Mouse (Mus musculus) heart, embryonic 15.5 days (tissue): ENCODE measurements at regions not wholly inside any gene's neighbourhood (a gene's known extent, or its start where the extent isn't known, plus 50 kb on each side); places are given as distances from the start of the nearest gene placed in this dataset.
"Not testable (repeated sequence)": the region's sequence is repeated elsewhere in the genome, so short reads cannot be mapped to it uniquely, and the experiment has no call there.

Experiments
- ATAC-seq: fragments of 200-750 bp; cut with Nextera tagmentation; replicated peaks from 2 replicates; pipeline ENCODE4 v1.8.0; 2017; ENCODE audit warnings: low read depth, moderate TSS enrichment; ENCODE audit not compliant: insufficient number of reproducible peaks, insufficient read depth, low FRiP score
- H3K27ac ChIP-seq: fragments of 300-500 bp; sonication (generic); 2 replicates; pipeline ENCODE4 v1.5.1; 2015; ENCODE audit warnings: mild to moderate bottlenecking, inconsistent platforms
- H3K27me3 ChIP-seq: fragments of 300-500 bp; sonication (generic); 2 replicates; pipeline ENCODE4 v1.6.1; 2015; ENCODE audit warnings: inconsistent platforms
- H3K36me3 ChIP-seq: fragments of 300-500 bp; sonication (generic); 2 replicates; pipeline ENCODE4 v1.6.1; 2015; ENCODE audit warnings: mild to moderate bottlenecking, inconsistent platforms
- H3K4me1 ChIP-seq: fragments of 300-500 bp; sonication (generic); replicated peaks from 2 replicates; pipeline ENCODE4 v1.6.1; 2015; ENCODE audit warnings: inconsistent platforms
- H3K4me2 ChIP-seq: fragments of 300-500 bp; sonication (generic); 2 replicates; pipeline ENCODE4 v1.6.1; 2015; ENCODE audit warnings: inconsistent platforms, mild to moderate bottlenecking, moderate library complexity
- H3K4me3 ChIP-seq: fragments of 300-500 bp; sonication (generic); 2 replicates; pipeline ENCODE4 v1.5.1; 2015; ENCODE audit warnings: mild to moderate bottlenecking, inconsistent platforms
- H3K9ac ChIP-seq: fragments of 300-500 bp; sonication (generic); 2 replicates; pipeline ENCODE4 v1.6.1; 2015; ENCODE audit warnings: mild to moderate bottlenecking, inconsistent platforms
- H3K9me3 ChIP-seq: fragments of 300-500 bp; sonication (generic); replicated peaks from 2 replicates; pipeline ENCODE4 v1.6.1; 2016; ENCODE audit warnings: inconsistent platforms
- WGBS: fragments of 180-500 bp; shearing (Covaris S2); methylation state at CpG from one replicate; pipeline ENCODE4 v1.1.7; 2015; ENCODE audit warnings: mixed read lengths; 5-methylcytosine and 5-hydroxymethylcytosine counted together

GRCm38 (mm10) chr12:29050516-29051251 is 299.1 kb downstream of the Eipr1 start:
- H3K9me3 ChIP-seq: no peaks in the 10 kb centered on the region
- H3K36me3 ChIP-seq: no peaks in the 10 kb centered on the region
- ATAC-seq: no peak
- no peak overlapping the region for H3K4me3 ChIP-seq
- no peak overlapping the region for H3K9ac ChIP-seq
- H3K27ac ChIP-seq: no peak overlapping the region
- peaks cover 15% of the 10 kb centered on the region for H3K4me1 ChIP-seq
- 35% methylated on average over 8 of the region's 8 CpGs for WGBS
- H3K27me3 ChIP-seq: no peaks in the 10 kb centered on the region
- H3K4me2 ChIP-seq: no peak overlapping the region

- ATAC-seq: no peak
- H3K27me3 ChIP-seq: no peaks in the 10 kb centered on the region
- no peaks in the 10 kb centered on the region for H3K9me3 ChIP-seq
- no peak overlapping the region for H3K27ac ChIP-seq
- peaks cover 9% of the 10 kb centered on the region for H3K4me1 ChIP-seq
- H3K4me3 ChIP-seq: no peak overlapping the region
- no peaks in the 10 kb centered on the region for H3K36me3 ChIP-seq
- 38% methylated on average over 7 of the region's 7 CpGs for WGBS
- H3K4me2 ChIP-seq: no peak overlapping the region
- no peak overlapping the region for H3K9ac ChIP-seq
Observed at GRCm38 (mm10) chr12:29054367-29054766, 302.8 kb downstream of the Eipr1 start.

- H3K9me3 ChIP-seq: no peaks in the 10 kb centered on the region
- WGBS: 64% methylated on average over 14 of the region's 14 CpGs
- no peak overlapping the region for H3K4me2 ChIP-seq
- H3K4me1 ChIP-seq: no peaks in the 10 kb centered on the region
- ATAC-seq: no peak
- H3K27ac ChIP-seq: no peak overlapping the region
- H3K27me3 ChIP-seq: no peaks in the 10 kb centered on the region
- H3K9ac ChIP-seq: no peak overlapping the region
- H3K4me3 ChIP-seq: no peak overlapping the region
- H3K36me3 ChIP-seq: no peaks in the 10 kb centered on the region
Observed at GRCm38 (mm10) chr12:29062025-29062637, 310.5 kb downstream of the Eipr1 start.

DNA sequence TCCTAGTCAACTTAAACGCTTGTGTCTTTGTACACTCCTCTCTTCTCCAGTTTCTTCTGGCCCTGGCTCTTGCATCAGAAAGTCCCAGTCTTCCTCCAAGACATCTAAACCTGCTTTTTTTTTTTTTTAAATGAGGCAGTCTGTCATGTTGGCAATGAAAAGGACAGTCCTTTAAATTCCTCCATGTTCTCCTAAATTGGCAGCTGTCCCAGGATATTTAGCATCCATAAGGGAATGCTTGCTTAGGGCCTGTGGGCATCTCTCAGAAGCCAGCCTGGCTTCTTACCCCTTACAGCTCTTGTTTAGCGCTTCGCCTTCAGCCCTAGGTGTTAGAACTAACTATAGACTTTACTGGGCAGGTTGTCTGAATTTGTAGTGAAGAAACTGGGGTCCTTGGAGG is 311.2 kb downstream of the Eipr1 start:
- Histone ChIP-seq H3K9me3 (no peaks in the 10 kb centered on the region), H3K36me3 (no peaks in the 10 kb centered on the region), H3K4me1 (no peaks in the 10 kb centered on the region), H3K27ac (no peak overlapping the region), H3K4me2 (no peak overlapping the region), H3K9ac (no peak overlapping the region), H3K27me3 (no peaks in the 10 kb centered on the region), H3K4me3 (no peak overlapping the region)
- 85% methylated on average over 3 of the region's 3 CpGs for WGBS
- ATAC-seq: no peak

DNA sequence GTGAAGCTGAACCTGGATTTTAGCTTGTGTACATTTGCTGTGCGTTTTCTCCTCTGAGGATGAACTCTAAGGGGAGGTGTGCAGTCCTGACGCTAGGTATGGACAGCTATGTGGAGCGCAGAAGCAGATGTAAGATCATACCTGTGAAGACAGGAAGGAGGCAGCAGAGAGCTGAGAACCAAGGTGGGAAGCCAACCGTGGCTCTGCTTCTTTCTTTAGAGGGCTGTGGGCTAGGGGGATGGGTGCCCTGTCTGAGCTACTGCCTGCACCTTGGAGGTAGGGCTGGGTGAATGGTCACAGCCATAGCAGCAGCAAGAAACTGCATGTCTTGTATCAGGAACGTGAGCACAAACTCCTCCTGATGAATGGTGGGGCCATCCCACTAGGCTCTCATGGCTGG is 316.6 kb downstream of the Eipr1 start:
- Histone ChIP-seq H3K9ac (no peak overlapping the region), H3K27ac (no peak overlapping the region), H3K36me3 (no peaks in the 10 kb centered on the region), H3K4me2 (no peak overlapping the region), H3K4me1 (no peaks in the 10 kb centered on the region), H3K9me3 (no peaks in the 10 kb centered on the region), H3K4me3 (no peak overlapping the region), H3K27me3 (no peaks in the 10 kb centered on the region)
- no peak for ATAC-seq
- WGBS: 35% methylated on average over 5 of the region's 5 CpGs

DNA sequence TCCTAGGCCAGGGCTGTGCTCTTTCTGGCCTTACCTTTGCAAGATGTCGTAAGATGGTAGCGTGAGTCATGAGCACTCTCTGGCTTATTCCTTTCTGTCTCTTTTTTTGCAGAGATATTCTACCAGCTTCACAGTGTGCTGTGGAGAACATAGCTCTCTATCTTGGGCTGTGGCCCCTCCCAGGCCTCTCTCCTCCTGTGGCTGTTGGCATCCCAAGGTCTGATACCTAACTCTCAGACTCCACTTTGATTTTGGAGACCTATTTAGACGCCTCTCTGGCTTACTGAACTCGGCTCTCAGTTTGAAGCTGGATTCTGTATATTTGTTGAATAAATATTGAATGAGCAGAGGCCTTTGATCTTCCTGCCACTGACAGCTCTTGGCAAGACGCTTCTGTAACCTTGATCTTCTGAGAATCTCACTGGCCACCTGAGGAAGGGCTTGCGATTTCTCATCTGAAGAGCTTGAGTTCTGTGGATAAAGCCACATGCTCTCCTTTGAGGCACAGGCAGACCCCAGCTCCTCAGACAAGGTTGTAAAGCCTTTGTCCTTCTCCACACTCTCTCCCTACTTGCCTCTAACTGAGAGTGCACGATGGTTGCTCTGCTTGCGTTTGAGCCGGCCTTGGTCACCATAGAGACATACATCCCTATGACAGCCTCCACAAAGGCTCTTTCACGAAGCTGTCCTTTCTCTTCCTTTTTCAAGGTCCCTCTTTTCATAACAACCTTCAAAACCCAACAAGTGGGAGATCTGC is 323.7 kb downstream of the Eipr1 start:
- H3K4me3 ChIP-seq: no peak overlapping the region
- no peaks in the 10 kb centered on the region for H3K9me3 ChIP-seq
- H3K4me1 ChIP-seq: no peaks in the 10 kb centered on the region
- WGBS: 68% methylated on average over 10 of the region's 10 CpGs
- H3K9ac ChIP-seq: no peak overlapping the region
- no peaks in the 10 kb centered on the region for H3K27me3 ChIP-seq
- ATAC-seq: no peak
- H3K4me2 ChIP-seq: no peak overlapping the region
- H3K36me3 ChIP-seq: no peaks in the 10 kb centered on the region
- H3K27ac ChIP-seq: no peak overlapping the region

DNA sequence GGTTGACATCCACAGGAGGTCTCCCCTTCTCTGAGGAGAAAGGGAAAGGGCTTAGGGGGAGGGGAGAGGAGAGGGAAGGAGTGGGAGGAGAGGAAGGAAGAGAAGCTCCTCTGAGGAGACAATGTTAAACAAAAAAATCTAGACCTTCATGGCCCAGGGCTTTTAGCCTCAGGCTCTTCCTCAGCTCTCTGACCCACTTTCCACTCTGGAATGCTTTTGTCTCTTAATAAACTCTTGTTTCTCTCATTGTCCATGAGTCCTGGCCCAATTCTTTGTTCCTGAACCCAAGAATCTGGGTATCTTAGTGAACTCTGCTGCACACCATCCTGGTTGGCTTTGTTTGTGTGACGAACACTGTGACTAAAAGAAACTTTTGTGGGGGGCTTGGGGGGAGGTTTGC is 325.0 kb downstream of the Eipr1 start:
- Histone ChIP-seq H3K27me3 (no peaks in the 10 kb centered on the region), H3K9ac (no peak overlapping the region), H3K4me3 (no peak overlapping the region), H3K36me3 (no peaks in the 10 kb centered on the region), H3K4me2 (no peak overlapping the region), H3K27ac (no peak overlapping the region), H3K4me1 (no peaks in the 10 kb centered on the region), H3K9me3 (no peaks in the 10 kb centered on the region)
- ATAC-seq: no peak
- 78% methylated on average over 1 of the region's 1 CpGs for WGBS

DNA sequence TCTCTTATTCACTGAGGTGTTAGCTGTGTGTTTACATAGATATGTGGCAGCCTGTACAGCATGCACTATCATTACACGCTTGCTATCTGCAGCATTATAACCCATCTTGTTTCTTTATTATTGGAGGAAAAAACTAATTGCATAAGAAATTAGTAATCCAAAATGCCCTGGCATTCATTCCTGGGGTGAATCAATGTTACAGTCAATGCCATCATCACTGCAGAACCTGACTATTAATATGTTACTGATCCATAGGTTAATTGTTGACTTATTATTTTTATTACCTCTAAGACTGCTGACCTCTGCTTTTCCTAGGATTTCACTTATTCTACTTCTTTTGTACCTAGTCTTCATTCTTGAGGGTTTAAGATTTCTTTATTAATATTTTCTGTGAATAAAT is 327.4 kb downstream of the Eipr1 start:
- Histone ChIP-seq H3K9me3 (no peaks in the 10 kb centered on the region), H3K36me3 (no peaks in the 10 kb centered on the region), H3K4me2 (no peak overlapping the region), H3K4me1 (no peaks in the 10 kb centered on the region), H3K4me3 (no peak overlapping the region), H3K27ac (no peak overlapping the region), H3K27me3 (no peaks in the 10 kb centered on the region), H3K9ac (no peak overlapping the region)
- ATAC-seq: no peak
- 88% methylated on average over 1 of the region's 1 CpGs for WGBS

- Histone ChIP-seq H3K4me3 (no peak overlapping the region), H3K9me3 (no peaks in the 10 kb centered on the region), H3K4me2 (no peak overlapping the region), H3K27me3 (no peaks in the 10 kb centered on the region), H3K27ac (no peak overlapping the region), H3K9ac (no peak overlapping the region), H3K4me1 (no peaks in the 10 kb centered on the region), H3K36me3 (no peaks in the 10 kb centered on the region)
- ATAC-seq: no peak
- WGBS: 52% methylated on average over 13 of the region's 13 CpGs
Observed at GRCm38 (mm10) chr12:29083426-29084221, 332.0 kb downstream of the Eipr1 start.

GRCm38 (mm10) chr12:29087245-29087644 is 335.6 kb downstream of the Eipr1 start:
- H3K27me3 ChIP-seq, H3K4me3 ChIP-seq, H3K27ac ChIP-seq, H3K9me3 ChIP-seq, H3K4me1 ChIP-seq, H3K4me2 ChIP-seq, H3K9ac ChIP-seq, H3K36me3 ChIP-seq, ATAC-seq: not testable (repeated sequence)
- 71% methylated on average over 2 of the region's 2 CpGs for WGBS

- Histone ChIP-seq H3K9ac (no peak overlapping the region), H3K4me2 (no peak overlapping the region), H3K4me1 (no peaks in the 10 kb centered on the region), H3K27ac (no peak overlapping the region), H3K36me3 (no peaks in the 10 kb centered on the region), H3K4me3 (no peak overlapping the region), H3K9me3 (no peaks in the 10 kb centered on the region), H3K27me3 (no peaks in the 10 kb centered on the region)
- no peak for ATAC-seq
- 52% methylated on average over 3 of the region's 3 CpGs for WGBS
Observed at GRCm38 (mm10) chr12:29089634-29090033, 338.0 kb downstream of the Eipr1 start.
